Mouse (Mus musculus) olfactory bulb, adult 2 months (tissue): ENCODE results near the gene Tmem246. TPM values are rescaled to one million over a fixed set of nuclear protein-coding genes. Genes with fewer than 3 reads are reported as not detected.
A peak's percentile ranks its signal among the peaks of the same experiment; 100 is the strongest.

Experiments used
- H3K27ac ChIP-seq: fragments of 200-500 bp; 2 replicates; pipeline ENCODE4 v1.5.1; 2012; ENCODE audit warnings: low read depth, low read length; ENCODE audit not compliant: insufficient read depth
- H3K4me1 ChIP-seq: fragments of 200-500 bp; 2 replicates; pipeline ENCODE4 v1.6.1; 2012; ENCODE audit warnings: low read length; ENCODE audit not compliant: control insufficient read depth, insufficient read depth
- H3K4me3 ChIP-seq: fragments of 200-500 bp; 2 replicates; pipeline ENCODE4 v1.5.1; 2012; ENCODE audit warnings: mild to moderate bottlenecking, low read depth, low read length, moderate library complexity; ENCODE audit not compliant: insufficient read depth
- CTCF ChIP-seq: fragments of 200-500 bp; IDR thresholded peaks from 2 replicates; pipeline ENCODE4 v1.5.1; 2012; ENCODE audit warnings: low read depth, mild to moderate bottlenecking, low read length, moderate library complexity; ENCODE audit not compliant: insufficient read depth
- POLR2A ChIP-seq: fragments of 200-500 bp; IDR thresholded peaks from 2 replicates; pipeline ENCODE4 v1.6.1; 2012; ENCODE audit warnings: mild to moderate bottlenecking, low read depth, low read length, moderate library complexity; ENCODE audit not compliant: insufficient read depth
- WGBS: fragments of 180-500 bp; shearing (Covaris S2); methylation state at CpG from one replicate; pipeline ENCODE4 v1.1.7; 2018; 5-methylcytosine and 5-hydroxymethylcytosine counted together
- polyA plus RNA-seq: library from polyadenylated mRNA; stranded (reverse); fragments of >200 nt; gene quantifications from 2 replicates; pipeline ENCODE4 v1.2.4, GENCODE M21; 2012; ENCODE audit warnings: low replicate concordance; ENCODE audit not compliant: missing spikeins, insufficient read depth, insufficient read length

Tmem246 gene
- polyA plus RNA-seq, 1 experiment, result not detected

DNA sequence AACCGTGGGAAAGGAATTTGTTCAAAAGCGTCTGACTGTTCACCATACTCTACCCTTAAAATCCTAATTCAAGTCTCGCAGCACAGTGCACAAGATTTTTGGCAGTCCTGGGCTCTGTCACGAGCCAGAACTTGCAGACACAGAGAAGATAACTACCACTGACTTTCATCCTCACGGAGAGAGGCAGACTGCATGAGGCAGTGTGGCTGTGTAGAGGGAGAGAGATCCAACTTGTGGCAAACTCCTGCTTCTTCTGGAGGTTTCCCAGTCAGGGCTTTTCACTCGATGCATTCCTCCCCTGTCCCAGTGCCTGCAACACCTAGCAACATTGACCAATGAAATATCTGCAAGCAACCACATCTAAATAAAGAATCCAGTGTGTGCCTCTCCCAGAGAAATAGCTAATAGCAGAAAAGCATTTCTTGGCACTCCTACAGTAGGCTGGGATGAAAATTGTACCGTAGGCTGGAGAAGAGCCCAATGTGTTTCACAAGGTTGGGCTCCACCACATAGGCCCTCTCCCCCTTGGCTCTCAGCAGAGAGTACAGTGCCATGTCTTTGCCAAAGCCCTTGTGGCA is 12.1 kb downstream of the Tmem246 start:
- H3K27ac ChIP-seq, result no peak overlapping the region
- 54% methylated on average over 7 of the region's 7 CpGs for WGBS
- TF ChIP-seq CTCF (no peak), POLR2A (no peak)
- H3K4me1 ChIP-seq, result peaks cover 16% of the 10 kb centered on the region
- H3K4me3 ChIP-seq, result no peak overlapping the region

DNA sequence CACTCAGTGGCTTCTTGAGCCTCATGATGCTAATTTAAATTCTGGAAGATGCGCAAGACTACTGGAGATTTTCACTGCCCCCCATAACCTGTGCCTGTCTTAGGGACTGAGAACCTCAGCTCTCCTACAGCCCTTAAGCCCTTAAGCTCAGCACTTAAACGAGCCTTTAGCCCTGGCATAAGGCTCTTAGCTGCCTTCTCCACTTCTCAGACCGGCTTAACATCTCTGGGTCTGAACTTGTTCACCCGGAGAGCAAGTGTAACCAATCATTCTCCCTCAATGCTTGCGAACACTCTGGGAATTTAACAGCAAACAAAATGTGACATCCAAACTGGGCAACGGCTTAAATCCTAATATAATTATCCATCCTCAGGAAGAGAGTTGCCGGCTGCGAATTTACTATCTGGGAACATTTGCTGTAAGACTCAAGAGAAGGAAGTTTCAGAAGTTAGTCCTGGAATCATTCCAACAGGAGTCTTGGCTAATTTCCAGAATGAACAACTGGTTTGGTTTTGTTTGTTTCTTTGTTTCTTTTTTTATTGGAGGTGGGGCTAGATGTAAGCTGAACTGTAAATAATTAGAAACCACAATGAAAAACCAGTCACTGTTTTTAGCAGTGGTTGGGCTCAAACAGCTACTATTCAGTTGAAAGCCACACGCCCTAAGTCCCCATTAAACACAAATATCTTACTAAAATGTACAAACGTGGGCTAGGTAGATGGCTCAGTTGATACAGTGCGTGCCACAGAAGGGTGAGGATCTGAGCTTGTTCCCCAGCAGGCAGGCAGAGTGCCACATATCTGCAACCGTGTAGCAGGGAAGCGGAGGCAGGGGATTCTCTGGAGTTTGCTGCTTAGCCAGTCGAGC is 13.5 kb downstream of the Tmem246 start:
- Histone ChIP-seq H3K27ac (peak overlapping the region; percentile 25; the same call in 1 of the 2 replicates), H3K4me1 (peaks cover 16% of the 10 kb centered on the region), H3K4me3 (no peak overlapping the region)
- WGBS, result 20% methylated on average over 14 of the region's 14 CpGs
- TF ChIP-seq CTCF, result no peak
- TF ChIP-seq POLR2A, result no peak

DNA sequence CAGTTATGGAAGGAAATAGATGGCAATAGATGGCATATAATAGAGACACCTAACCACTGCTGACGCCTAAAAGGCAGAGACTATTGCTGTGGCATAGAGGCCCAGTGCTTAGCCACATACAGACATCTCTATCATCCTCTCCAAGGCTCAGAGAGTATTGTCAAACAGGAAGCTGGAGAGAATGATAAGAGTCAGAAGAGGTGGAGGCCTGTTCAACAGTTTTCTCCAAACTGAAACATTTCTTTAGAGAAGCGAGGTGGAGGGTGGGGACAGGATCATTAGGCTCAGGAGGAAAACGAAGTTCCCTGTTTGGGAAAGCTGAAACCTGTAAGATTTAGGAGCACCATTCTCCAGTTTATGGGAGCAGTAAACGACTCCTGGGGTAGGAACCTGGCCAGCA is 16.4 kb downstream of the Tmem246 start:
- Histone ChIP-seq H3K4me3 (no peak overlapping the region), H3K27ac (no peak overlapping the region), H3K4me1 (peaks cover 10% of the 10 kb centered on the region)
- no peak for TF ChIP-seq POLR2A
- TF ChIP-seq CTCF, result no peak
- 88% methylated on average over 4 of the region's 4 CpGs for WGBS

DNA sequence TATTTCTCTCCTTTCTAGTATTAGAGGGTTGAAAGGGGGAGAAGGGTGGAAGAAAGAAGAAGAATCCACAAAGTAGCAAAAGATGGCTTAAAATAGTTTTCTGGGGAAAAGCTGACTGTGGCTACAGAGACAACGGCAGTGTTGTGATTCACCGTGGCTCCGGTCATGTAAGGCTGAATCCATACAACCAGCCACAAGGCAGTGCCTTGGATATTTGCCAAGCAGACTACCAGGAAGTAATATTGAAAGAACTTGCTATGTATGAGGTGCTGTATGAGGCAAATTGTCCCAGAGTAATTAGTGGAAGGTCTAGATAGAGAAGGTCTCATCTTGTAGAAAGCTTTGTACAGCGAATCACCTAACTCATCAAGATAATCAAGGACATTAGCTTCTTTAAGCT is 25.5 kb downstream of the Tmem246 start:
- Histone ChIP-seq H3K4me1 (no peaks in the 10 kb centered on the region), H3K27ac (no peak overlapping the region), H3K4me3 (no peak overlapping the region)
- 58% methylated on average over 4 of the region's 4 CpGs for whole genome bisulfite sequencing
- TF ChIP-seq CTCF (no peak), POLR2A (no peak)

DNA sequence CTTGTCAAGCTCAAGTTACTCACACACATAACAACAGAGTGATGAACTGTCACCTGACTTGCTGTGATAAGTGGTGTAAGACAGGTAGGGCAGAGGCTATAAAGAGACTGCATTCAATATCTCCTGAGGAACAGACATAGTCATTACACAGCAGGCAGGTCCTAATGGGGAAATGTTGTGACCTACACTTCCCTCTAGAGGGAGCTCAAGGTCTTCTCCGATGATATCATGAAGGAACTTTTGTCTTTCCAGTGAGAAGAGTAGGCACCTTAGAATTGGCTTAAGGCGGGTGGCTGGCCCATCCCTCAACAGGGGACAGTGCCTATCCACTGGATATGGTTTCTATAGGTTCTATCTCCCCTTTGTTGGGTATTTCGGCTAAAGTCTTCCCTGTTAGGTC is 30.1 kb downstream of the Tmem246 start:
- no peak overlapping the region for H3K4me3 ChIP-seq
- no peak for TF ChIP-seq CTCF
- no peak for TF ChIP-seq POLR2A
- no peaks in the 10 kb centered on the region for H3K4me1 ChIP-seq
- WGBS, result 18% methylated on average over 3 of the region's 3 CpGs
- no peak overlapping the region for H3K27ac ChIP-seq

DNA sequence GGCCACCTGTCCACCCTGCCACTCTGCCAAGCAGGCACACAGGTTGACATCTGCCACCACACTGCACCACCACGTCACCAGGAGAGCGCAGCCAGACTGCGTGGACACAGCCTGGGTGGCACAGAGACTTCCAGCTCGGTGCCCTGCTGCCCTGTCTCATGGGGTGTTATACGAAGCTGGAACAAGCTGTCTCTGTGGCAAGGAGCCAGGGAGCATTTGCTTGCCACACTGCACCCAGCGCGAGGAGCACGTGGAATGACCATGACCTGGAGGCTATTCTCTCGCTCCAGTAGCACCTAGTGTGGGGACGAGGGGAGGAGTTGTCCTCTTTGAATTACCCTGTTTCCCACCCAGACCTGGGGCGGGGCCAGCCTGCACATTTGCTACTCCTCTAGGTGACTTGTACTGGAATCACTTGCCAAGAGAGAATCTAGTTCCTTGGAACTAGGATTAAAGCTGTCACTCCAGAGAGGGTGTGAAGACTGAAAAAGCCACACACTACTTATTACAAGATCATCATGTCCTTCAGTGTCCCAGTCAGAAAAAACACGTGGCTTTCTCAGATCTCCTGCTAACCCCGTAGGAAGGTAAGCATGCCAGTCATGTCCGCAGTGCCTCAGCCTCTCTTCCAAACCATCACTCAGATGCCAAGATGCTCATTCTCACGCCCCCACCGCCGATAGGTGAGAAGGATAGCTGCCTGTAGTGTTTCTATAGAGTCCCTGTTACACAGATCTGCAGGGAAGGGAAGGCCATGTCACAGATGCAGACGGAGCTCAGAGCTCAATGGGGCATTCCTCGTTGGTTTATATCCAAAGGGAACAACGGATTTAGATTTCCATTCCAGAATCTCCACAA is 37.5 kb downstream of the Tmem246 start:
- Histone ChIP-seq H3K27ac (no peak overlapping the region), H3K4me3 (no peak overlapping the region), H3K4me1 (peaks cover 5% of the 10 kb centered on the region)
- TF ChIP-seq CTCF (no peak), POLR2A (no peak)
- WGBS, result 56% methylated on average over 20 of the region's 20 CpGs

DNA sequence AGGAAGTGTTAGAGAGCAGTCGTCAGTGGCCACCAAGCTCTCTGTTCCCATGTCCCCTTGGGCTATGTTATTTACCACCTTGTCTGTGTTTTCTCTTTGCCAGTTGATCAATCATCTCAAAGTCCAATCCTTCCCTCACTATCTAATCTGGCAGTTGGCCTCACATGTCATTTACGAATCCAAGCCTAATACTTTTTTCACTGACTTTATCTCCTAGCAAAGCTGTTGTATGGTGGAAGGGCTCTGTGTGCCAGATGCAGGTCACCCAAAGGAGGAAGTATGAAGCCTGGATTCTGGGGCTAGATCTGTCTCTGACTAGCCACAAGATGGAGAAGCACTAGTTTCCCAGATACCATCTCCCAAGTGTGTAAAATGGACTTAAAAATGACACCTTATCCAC is 39.5 kb downstream of the Tmem246 start:
- no peak for TF ChIP-seq POLR2A
- no peak for TF ChIP-seq CTCF
- peaks cover 5% of the 10 kb centered on the region for H3K4me1 ChIP-seq
- no peak overlapping the region for H3K4me3 ChIP-seq
- WGBS, result 89% methylated on average over 2 of the region's 2 CpGs
- no peak overlapping the region for H3K27ac ChIP-seq

DNA sequence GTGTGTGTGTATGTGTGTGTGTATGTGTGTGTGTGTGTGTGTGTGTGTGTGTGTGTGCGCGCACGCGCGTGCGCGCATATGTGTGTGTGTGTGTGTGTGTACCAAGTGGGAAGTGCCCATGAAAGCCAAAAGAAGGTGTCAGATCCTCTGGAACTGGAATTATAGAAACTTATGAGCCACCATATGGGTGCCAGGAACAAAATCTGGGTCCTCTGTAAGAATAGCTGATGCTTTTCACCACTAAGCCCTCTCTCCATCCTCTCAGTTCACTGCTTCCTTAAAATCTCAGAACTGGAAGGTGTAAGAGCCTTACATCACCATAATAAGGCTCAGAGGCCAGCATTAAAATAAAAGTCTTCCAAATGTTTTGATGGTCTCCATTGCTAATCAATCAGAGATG is 40.3 kb downstream of the Tmem246 start:
- TF ChIP-seq POLR2A (no peak), CTCF (no peak)

More for the DNA sequence above, 40.3 kb downstream of the Tmem246 start:
- peaks cover 5% of the 10 kb centered on the region for H3K4me1 ChIP-seq
- no peak overlapping the region for H3K4me3 ChIP-seq
- H3K27ac ChIP-seq, result no peak overlapping the region
- WGBS, result 96% methylated on average over 7 of the region's 7 CpGs
